Mouse (Mus musculus) naive thymus-derived CD4-positive, alpha-beta T cell, adult 2 months (primary cell): ENCODE data around the gene Gm11639.

ENCODE experiments used
- DNase-seq: peaks from one replicate; pipeline ENCODE4 v3.0.0-alpha.2; 2011; ENCODE audit warnings: low read depth

Gm11639 gene

DNA sequence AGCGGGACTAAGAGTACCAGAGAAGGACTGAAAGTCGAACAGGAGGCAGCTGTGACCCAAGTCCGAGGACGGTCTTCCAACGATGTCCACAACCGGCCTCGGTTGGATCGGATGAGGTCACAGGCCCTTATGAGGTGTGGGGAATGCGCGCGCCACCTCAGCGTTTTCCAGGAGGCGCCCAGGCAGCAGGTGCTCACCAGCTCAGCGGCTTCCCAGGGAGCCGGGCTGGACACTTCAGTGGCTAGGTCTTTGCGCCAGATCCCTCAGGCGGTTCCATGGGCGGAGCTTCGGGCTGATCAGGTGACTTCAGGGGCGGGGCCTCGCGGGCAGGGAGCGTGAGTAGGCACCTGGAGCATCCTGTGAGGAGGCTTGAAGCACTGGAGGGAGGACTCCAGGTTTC lies at the start of gene Gm11639:
Gene Gm11639 (plus strand): TSS at position 160 of the 400 bp plus-strand sequence.
- no peak for DNase-seq

DNA sequence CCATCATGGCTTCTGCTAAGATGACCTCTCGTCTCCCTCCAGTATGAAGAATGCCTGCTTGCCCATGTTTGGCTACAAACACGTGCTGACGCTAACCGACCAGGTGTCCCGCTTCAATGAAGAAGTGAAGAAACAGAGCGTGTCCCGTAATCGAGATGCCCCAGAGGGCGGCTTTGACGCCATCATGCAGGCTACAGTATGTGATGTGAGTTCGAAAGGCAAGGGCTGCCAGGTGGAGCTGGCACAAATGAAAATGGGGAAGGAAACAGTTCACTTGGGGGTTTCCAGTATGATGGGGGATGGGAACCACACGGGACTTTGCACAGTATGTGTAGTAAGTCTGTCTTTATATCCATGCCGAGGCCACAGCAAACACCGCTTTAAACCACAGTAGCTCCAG lies 48.5 kb upstream of the Gm11639 start:
- DNase-seq = peak; percentile 46

DNA sequence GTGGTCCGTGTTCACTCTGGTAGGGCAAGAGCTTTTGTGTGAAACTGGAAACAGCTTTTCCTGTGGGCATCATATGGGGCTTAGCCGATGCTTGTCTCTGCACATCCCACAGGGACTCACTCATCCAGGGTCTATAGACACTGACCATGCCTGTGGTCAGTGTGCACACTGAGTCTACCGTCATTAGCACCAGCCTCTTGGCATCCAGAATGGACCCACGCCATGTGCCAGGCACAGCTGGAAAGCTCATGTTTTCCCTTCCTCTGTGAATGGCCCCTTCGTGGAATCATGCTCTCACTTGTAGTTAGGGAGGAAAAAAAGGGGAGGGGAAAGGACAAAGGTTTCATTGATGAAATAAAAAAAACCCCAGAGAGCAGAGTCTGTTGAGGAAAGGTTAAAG lies 47.5 kb upstream of the Gm11639 start:
- DNase-seq = no peak

DNA sequence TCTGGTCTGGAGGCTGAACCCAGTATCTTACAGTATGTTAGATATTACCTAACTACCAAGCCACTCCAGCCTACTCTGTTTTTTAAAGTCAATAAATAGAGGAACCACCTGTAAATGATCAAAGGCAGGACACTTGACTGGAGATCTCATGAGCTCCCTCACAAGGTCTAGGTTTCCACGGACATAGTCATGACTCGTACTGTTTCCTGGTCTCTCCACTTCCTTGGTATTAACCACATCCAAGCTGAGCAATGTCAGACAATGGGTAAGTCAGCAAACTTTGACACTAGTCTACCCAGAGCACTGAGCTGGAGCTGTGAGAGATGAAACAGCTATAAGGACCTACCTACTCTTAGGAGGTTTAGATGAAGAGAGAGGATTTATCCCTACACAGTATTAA lies 46.6 kb upstream of the Gm11639 start:
- DNase-seq = peak; percentile 29

DNA sequence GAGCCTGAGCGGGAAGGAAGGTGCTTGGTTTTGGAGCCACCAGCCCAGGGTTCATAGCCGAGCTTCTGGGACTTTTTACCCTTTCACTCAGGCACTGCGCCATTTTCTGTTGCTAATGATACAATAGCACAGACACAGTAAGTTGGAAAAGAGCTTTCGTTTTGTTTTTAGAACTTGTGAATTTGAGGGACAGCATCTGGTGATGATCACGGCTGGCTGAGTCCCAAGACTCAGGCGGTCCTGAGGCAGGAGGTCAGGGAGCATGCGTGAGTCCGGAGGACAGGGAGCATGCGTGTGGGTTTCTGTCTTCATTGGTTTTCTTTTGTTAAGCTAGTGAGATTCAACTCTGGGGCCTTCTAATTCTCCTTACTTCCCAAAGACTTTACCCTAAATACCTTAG lies 45.9 kb upstream of the Gm11639 start:
- no peak for DNase-seq

DNA sequence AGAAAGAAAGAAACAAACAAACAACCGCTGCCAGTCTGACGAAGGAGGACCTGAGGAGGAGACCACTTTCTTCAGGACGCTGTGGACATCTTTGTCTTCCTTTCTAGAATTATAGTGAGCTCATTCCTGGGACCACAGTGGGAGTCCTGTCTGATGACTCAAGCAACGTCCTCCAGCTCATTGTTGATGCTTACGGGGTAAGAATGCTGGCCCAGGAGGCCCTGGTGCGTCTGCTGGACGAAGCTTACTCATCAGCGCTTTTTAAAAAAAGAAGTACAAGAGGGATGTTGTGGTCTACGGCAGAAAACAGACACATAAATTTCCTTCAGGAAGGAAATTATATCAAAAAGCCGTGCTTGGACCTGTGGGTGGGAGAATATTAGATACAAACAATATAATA lies 44.6 kb upstream of the Gm11639 start:
- DNase-seq = no peak

DNA sequence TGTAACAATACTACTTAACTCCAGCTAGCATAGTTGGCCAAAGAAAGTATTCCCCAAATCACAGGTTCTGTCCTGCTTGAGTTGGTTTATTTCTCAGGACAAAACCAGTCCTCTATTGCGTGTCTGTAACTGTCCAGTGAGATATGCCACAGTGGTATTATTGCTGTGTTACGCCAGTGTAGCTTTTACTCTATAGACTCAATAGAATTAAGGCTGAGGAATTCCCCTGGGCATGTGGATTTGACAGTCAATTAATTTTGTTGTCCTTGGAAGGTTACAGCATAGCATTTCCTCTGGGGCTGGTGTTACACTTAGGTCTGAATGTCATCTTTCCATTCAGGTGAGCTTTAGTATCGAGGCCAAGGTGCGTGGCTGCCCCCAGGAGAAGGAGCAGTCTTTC lies 42.3 kb upstream of the Gm11639 start:
- DNase-seq = no peak

DNA sequence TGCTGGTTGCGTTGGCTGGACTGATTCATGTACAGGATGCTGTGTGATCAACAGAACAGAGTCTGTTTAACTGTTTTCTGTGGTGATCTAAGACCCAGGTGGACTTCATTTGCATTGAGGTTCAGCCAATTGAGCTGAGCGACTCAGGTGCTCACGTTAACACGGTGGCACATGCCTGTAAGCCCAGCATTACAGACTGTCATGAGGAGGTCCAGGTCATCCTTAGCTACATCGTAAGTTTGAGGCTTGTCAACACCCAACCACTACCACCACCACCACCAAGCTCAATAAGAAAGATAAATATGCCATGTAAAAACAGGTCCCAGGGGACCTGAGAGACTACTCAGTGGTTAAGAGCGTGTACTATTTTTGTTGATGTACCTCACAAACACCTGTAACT lies 40.1 kb upstream of the Gm11639 start:
- no peak for DNase-seq

DNA sequence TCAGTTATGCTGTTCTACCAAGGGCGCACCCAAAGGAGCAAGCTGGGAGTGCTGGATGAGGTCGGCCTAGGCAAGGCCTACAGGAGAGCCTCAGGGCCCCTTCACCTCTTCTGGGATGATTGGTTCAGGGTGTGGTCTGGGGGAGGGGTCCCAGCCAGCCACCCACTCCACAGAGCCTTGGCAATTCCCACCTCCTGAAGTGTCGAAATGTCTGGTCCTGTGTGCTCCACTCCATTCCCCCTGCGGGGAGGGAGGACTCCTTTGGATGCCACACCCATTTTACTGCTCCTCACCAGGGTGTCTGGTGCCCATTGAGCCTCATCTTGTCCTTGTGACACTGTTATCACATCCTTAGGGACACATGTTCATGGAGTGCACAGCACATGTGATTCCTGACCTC lies 39.3 kb upstream of the Gm11639 start:
- DNase-seq = peak; percentile 25

DNA sequence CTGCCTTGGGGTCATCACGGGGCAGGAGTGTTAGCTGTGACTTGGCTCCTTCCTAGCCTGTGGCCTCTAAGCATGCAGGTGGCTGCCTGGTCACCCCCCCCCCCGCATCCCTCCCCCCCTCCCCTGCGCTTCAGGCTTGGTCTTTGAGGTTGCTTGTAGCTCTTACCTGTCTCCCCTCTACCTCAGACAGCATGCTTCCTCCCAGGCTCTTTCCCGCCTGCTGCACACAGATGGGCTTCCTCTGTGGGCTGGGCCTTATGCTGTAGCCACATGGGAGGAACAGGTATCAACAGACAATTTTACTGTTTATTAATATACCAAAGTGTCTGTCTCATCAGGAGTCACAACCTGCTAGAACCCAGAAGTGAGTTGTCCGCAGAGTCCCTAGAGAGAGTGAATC lies 38.9 kb upstream of the Gm11639 start:
- peak; percentile 34 for DNase-seq

DNA sequence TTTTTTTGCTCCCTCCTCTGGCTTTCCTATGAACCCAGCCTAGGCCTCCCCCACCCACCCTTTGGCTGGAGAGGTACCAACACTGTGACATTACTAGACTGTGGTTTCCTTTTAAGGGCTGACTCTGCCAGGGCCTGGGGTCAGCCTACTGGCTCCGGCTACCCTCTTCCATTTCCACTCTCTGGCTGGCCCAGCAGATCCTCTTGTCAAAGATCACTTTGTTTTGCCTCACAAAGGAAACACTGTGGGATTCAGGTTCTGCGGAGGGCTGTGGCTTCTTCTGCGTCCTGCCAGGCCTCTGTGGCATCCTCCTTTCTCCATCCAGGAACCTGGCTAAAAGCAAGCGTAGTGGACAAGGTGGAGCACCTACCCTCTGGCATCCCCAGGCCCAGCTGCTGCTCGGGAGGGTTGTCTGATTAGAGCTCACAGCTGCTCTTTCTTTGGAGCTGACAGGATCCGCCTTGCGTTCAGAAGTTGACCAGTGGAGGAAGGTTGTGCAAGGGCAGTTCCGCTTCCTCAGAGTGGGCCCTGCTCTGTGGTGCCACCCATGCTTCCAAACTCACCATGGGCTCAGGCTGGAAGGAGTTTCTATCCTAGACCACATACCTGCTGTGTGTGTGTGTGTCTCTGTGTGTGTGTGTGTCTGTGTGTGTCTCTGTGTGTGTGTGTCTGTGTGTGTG lies 38.2 kb upstream of the Gm11639 start:
- no peak for DNase-seq

DNA sequence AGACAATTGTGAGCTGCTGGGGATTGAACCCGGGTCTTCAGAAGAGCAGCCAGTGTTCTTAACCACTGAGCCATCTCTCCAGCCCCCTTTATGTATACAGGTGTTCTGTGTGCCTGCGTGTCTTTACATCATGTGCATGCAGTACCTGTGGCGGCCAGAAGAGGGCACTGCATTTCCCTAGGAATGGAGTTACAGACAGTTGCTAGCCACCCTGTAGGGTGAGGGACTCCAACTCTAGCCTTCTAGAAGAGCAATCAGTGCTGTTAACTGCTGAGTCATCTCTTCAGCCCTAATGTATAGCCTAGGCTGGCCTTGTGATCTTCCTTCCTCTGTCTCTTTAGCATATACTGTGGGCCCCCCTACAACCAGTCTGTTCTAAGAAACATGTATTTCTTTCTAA lies 36.9 kb upstream of the Gm11639 start:
- peak; percentile 81 for DNase-seq

DNA sequence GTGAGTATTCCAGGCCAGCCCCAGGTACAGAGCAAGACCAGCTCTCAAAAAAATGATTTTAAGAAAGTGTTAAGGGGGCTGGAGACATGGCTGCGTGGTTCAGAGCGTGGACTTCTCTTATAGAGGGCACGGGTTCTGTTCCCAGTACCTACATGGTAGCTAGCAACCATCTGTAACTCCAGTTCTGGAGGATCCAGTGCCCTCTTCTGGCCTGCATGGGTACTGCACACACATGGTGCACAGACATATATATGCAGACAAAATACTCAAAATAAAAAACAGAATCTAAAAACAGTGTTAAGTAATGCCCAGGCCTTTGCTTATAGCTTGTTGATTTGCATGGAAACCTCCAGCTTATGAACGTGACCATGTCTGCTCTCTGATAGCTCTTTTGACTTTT lies 24.9 kb upstream of the Gm11639 start:
- peak; percentile 79 for DNase-seq

DNA sequence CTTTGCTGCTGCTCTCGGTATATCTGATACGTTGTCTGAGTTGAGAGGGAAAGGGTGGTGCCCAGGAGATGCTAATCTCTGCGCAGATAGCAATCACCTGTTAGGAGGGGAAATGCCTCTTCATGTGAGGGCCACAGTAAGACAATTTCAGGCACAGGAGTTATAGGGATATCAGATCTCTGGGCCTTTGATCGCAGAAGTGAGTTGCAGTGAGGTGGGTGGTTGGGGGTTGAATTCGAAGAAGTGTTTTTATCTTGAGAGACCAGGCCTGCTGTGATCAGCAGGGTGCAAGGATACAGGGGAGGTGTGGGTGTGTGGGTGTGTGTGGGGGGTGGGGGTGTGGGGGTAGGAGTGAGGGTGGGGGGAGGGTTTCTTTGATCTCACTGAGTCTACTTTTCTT lies 24.4 kb upstream of the Gm11639 start:
- peak; percentile 90 for DNase-seq

DNA sequence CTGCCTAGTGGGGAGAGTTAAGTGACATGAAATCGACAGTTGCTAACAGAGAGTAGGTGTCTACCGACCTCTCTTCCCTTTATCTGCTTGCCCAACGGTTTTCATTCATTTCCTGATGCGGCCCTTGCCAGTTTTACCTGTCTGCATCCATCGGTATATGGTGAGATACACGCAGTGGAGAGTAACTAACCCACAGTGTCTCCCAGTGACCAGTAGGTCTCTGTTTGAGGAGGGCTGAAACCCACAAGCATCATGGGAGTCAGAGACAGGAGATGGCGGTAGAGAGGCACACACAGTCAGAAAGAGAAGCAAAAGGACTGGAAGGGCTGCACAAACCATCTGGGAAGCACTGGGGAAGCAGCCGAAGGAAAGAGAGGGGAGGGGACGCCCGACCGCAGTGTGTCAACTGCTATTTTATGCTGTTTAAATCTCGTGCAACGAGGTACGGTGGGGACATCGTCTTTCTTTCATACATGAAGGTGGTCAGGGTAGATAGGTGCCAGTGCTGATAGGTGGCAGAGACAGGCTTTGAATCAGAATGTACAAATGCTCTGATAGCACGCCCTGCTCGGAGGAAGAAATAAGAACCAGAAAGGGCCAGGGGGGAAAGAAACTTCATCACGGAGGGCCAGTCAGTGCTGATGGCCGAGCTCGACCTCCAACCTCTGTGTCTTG lies 23.8 kb upstream of the Gm11639 start:
- peak; percentile 85 for DNase-seq

DNA sequence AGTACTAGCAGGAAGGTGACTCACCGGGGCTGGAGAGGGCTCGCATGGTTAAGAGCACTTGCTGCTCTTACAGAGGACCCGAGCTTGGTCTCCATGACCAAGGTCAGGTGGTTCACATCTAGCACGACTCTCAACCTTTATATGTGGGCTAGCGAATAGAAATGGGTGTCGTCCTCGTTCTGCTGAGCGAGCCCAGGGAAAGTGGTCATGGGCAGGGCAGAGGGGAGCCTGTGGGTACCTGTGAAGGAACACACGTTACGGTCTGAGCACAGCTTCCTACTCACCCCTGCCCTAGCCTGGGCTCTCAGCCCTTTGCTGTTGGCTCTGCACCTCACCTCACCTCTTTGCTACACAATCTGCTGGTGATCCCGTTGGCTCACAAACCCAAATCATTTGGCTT lies 22.9 kb upstream of the Gm11639 start:
- DNase-seq = peak; percentile 55

DNA sequence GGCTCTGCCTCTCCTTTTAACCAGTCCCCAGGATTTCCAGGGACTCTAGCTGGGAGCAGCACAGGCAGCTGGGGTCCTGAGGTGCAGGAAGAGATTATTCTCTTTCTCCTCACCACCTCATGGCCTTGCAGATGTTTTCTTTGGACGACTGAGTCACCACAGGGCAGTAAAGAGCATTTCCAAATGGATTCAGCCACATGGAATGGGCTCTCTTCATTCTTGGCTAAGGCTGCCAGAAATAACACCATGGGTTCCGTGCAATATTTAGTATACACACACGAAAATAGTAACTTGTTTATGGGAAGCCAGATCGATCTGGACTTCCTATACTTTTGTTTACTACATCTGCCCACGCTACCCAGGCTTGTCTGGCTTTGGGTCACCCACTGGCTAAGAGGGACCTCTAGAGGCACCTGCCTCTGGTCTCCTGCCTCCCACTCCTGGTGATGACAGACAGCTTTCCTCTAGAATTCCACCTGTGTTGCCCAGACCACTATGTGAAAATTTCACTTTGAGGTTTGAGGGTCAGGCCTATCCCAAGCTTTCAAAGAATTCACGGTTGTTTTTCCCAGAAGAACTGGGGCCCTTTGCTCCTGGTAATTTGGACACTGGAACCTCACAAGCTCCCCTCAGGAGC lies 22.1 kb upstream of the Gm11639 start:
- DNase-seq = peak; percentile 33

DNA sequence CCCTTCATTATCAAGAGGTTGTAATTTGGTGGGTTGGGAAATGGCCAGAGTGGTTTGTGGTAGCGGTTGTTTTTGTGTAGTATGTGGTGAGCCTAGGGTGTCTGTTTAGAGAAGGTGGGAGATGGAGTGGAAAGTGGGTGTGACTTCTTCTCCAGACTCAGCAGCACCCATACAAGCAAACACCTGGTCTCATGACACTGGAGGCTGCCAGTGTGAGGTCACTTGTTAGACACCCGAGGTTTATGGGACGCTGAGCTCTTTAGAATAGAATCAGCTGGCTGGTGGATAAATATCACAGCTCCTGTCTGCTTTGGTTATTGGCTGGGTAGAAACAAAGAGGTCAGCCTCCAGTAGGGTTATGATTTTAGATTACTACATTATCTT lies 21.6 kb upstream of the Gm11639 start:
- peak; percentile 75 for DNase-seq

DNA sequence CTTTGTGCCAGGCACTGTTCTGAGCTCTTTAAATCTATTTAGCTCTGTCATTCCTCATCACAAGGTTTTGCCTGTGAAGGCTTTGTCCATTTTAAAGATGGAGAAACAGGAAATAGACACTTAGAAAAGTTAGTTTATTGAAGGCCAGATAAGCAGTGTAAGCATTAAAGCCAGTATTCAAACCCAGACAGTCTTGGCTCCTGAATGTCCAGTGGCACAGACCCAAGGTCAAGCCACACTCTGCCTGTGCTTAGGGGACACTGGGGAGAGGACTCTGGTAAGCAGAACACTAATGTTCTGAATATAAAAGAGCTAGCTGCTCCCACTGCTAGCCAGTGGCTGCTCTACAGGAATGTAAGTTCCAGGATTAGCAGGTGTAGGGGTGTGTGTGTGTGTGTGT lies 21.1 kb upstream of the Gm11639 start:
- no peak for DNase-seq

DNA sequence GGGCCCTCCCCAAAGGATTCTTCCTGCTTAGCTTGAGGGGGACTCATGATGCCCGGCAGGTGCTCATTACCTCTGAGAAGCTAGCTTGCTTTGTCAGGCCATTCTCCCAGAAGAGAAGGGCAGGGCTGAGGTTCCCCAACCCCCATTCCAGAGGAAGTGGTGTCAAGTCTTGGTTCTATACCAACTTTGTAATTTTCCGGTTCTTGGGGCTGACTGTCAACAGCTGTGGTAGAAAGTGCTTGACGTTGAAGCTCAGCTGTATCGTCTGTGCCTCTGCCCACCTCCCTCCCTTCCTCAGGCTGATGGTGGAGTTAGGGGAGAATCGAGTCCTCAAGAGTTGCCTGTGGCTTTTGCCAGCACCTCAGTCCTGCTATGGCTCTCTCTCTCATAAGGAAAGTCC lies 18.1 kb upstream of the Gm11639 start:
- peak; percentile 90 for DNase-seq

DNA sequence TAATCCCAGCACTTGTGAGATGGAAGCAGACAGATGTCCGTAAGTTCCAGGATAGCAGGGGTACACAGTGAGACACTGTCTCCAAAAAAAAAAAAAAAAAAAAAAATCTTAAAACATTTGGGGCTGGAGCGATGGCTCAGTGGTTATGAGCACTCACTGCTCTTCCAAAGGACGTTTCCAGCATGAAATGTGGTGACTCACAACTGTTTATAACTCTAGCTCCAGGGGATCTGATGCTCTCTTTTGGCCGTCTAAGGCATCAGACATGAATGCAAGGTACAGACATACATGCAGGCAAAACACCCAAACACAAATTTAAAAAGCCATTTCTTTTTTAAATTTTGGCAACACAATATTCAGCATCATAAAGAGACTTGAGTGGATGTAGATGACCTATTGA lies 12.1 kb upstream of the Gm11639 start:
- DNase-seq = no peak

DNA sequence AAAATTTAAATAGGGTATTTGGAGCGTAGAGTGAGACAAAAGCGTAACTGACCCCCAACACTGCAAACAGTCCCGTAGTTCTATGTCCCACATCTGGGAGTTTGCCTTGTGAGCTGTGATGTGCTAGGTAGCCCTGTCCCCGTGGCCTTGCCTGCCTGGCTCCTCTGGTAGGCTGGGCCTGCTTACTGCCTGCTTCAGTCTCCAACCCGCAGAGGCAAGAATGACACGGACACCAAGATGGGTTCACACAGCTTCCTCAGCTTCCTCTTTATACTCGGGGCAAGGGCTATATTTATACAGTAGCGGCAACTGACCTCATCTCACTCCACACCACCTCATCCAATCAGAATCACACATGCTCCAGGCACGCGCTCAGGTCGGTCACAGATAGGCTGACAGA lies 10.7 kb upstream of the Gm11639 start:
- no peak for DNase-seq

DNA sequence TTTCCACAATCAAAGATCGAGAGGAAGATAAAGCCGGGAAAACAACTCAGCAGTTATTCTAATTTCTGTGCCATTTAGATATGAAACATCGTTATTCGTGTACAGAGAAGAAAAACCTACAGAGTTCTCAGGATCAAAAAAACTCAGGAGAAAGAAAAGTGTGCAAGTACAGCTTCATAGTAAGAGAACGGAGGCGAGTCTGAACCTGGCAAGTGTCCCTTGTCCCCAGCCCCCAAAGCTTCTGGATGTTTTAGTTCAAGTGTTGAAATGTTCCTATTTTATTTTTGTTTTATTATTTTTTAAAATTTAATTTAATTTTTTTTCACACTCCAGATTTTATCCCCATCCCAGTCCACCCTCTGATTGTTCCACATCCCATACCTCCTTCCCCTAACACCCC lies 7.7 kb downstream of the Gm11639 start:
- no peak for DNase-seq

DNA sequence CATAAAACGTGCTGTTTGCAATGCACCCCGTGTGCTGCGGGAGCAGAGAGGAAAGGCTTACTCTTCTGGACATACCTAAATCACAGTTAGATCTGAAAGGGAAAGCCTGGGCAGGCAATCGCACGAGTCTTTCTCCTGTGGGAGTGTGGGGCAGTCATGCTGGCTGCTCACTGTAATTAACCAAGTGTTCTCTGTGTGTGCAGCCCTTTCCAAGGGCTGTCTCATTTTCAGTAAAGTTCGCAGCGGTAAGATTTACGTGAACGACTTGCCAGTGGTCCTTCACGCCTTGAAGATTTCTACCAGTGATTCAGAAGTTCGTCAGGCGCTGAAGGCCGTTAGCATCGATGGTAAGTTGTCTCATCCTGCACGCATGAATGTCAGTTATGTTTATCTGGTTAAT lies 18.6 kb downstream of the Gm11639 start:
- no peak for DNase-seq
